Mouse (Mus musculus): ENCODE data around the gene Lpcat3. TPM values are rescaled to one million over a fixed set of nuclear protein-coding genes. Genes with fewer than 3 reads are reported as not detected.
"Not testable (repeated sequence)": the region's sequence is repeated elsewhere in the genome, so short reads cannot be mapped to it uniquely, and the experiment has no call there.

Lpcat3 gene
- 141 and 147 TPM in 2 replicates for polyA plus RNA-seq (2012; rRNA removed)

- peak; percentile 38 for DNase-seq (ENCODE audit: low read depth)
Observed at GRCm38 (mm10) chr6:124662477-124663423, at the start of gene Lpcat3. Gene Lpcat3, plus strand, starts transcription at chr6:124663027.

- DNase-seq (ENCODE audit: low read depth) = no peak
Observed at GRCm38 (mm10) chr6:124625612-124626011, 37.2 kb upstream of the Lpcat3 start.

- not testable (repeated sequence) for DNase-seq (ENCODE audit: low read depth)
Observed at GRCm38 (mm10) chr6:124626184-124626583, 36.6 kb upstream of the Lpcat3 start.

- DNase-seq (ENCODE audit: low read depth) = no peak
Observed at GRCm38 (mm10) chr6:124630763-124631162, 32.1 kb upstream of the Lpcat3 start.

- not testable (repeated sequence) for DNase-seq (ENCODE audit: low read depth)
Observed at GRCm38 (mm10) chr6:124635985-124636384, 26.8 kb upstream of the Lpcat3 start, which contains the start of gene C1s2. Gene C1s2, minus strand, starts transcription at chr6:124636085.

- not testable (repeated sequence) for DNase-seq (ENCODE audit: low read depth)
Observed at GRCm38 (mm10) chr6:124636858-124637460, 25.9 kb upstream of the Lpcat3 start.

GRCm38 (mm10) chr6:124640041-124640440 is 22.8 kb upstream of the Lpcat3 start:
- DNase-seq (ENCODE audit: low read depth) = no peak

- no peak for DNase-seq (ENCODE audit: low read depth)
Observed at GRCm38 (mm10) chr6:124640997-124641396, 21.8 kb upstream of the Lpcat3 start.

- DNase-seq (ENCODE audit: low read depth) = no peak
Observed at GRCm38 (mm10) chr6:124646394-124646793, 16.4 kb upstream of the Lpcat3 start.

- no peak for DNase-seq (ENCODE audit: low read depth)
Observed at GRCm38 (mm10) chr6:124655893-124656292, 6.9 kb upstream of the Lpcat3 start.

GRCm38 (mm10) chr6:124658067-124658466 is 4.8 kb upstream of the Lpcat3 start:
- DNase-seq (ENCODE audit: low read depth) = no peak

GRCm38 (mm10) chr6:124661156-124661806 is 1.5 kb upstream of the Lpcat3 start:
- no peak for DNase-seq (ENCODE audit: low read depth)

- no peak for DNase-seq (ENCODE audit: low read depth)
Observed at GRCm38 (mm10) chr6:124661995-124662394, 832 bp upstream of the Lpcat3 start.

GRCm38 (mm10) chr6:124663424-124663795 is 583 bp downstream of the Lpcat3 start:
- DNase-seq (ENCODE audit: low read depth) = no peak

- DNase-seq (ENCODE audit: low read depth) = no peak
Observed at GRCm38 (mm10) chr6:124664256-124664655, 1.4 kb downstream of the Lpcat3 start.

- no peak for DNase-seq (ENCODE audit: low read depth)
Observed at GRCm38 (mm10) chr6:124665011-124665410, 2.2 kb downstream of the Lpcat3 start.

GRCm38 (mm10) chr6:124669234-124669859 is 6.5 kb downstream of the Lpcat3 start:
- DNase-seq (ENCODE audit: low read depth) = no peak

- peak; percentile 50 for DNase-seq (ENCODE audit: low read depth)
Observed at GRCm38 (mm10) chr6:124670281-124670900, 7.6 kb downstream of the Lpcat3 start.

- no peak for DNase-seq (ENCODE audit: low read depth)
Observed at GRCm38 (mm10) chr6:124672100-124672499, 9.3 kb downstream of the Lpcat3 start.

- DNase-seq (ENCODE audit: low read depth) = no peak
Observed at GRCm38 (mm10) chr6:124673619-124674018, 10.8 kb downstream of the Lpcat3 start.

GRCm38 (mm10) chr6:124674591-124674990 is 11.8 kb downstream of the Lpcat3 start:
- no peak for DNase-seq (ENCODE audit: low read depth)

All from gonadal fat pad, adult 2 months (tissue).